Mouse (Mus musculus) hindbrain, embryonic 11.5 days (tissue): Measurements from ENCODE around the gene Cd3g. TPM values are rescaled to one million over a fixed set of nuclear protein-coding genes. Genes with fewer than 3 reads are reported as not detected.
"Not testable (repeated sequence)": the region's sequence is repeated elsewhere in the genome, so short reads cannot be mapped to it uniquely, and the experiment has no call there.

Source experiments
- ATAC-seq: fragments of 200-750 bp; cut with Nextera tagmentation; 2 replicates; pipeline ENCODE4 v1.8.0; 2017; ENCODE audit warnings: mild to moderate bottlenecking, moderate TSS enrichment, moderate library complexity; ENCODE audit not compliant: low FRiP score
- DNase-seq: peaks from one replicate; pipeline ENCODE4 v3.0.0-alpha.2; 2015; ENCODE audit warnings: low spot score
- H3K27ac ChIP-seq: fragments of 300-500 bp; sonication (generic); 2 replicates; pipeline ENCODE4 v1.5.1; 2014; ENCODE audit warnings: mild to moderate bottlenecking, low read depth, low read length
- H3K27me3 ChIP-seq: fragments of 300-500 bp; sonication (generic); 2 replicates; pipeline ENCODE4 v1.6.1; 2014; ENCODE audit warnings: mild to moderate bottlenecking, low read length, moderate library complexity, mixed read lengths; ENCODE audit not compliant: control insufficient read depth, insufficient read depth
- H3K36me3 ChIP-seq: fragments of 300-500 bp; sonication (generic); 2 replicates; pipeline ENCODE4 v1.6.1; 2014; ENCODE audit warnings: mild to moderate bottlenecking, low read length, moderate library complexity, mixed read lengths; ENCODE audit not compliant: control insufficient read depth, insufficient read depth
- H3K4me1 ChIP-seq: fragments of 300-500 bp; sonication (generic); replicated peaks from 2 replicates; pipeline ENCODE4 v1.6.1; 2014; ENCODE audit warnings: low read length, mixed read lengths; ENCODE audit not compliant: control insufficient read depth, insufficient read depth
- H3K4me2 ChIP-seq: fragments of 300-500 bp; sonication (generic); replicated peaks from 2 replicates; pipeline ENCODE4 v1.6.1; 2014; ENCODE audit warnings: mild to moderate bottlenecking, low read depth, low read length
- H3K4me3 ChIP-seq: fragments of 300-500 bp; sonication (generic); 2 replicates; pipeline ENCODE4 v1.5.1; 2014; ENCODE audit warnings: low read depth, low read length
- H3K9ac ChIP-seq: fragments of 300-500 bp; sonication (generic); 2 replicates; pipeline ENCODE4 v1.6.1; 2014; ENCODE audit warnings: low read depth, low read length
- H3K9me3 ChIP-seq: fragments of 300-500 bp; sonication (generic); 2 replicates; pipeline ENCODE4 v1.6.1; 2016; ENCODE audit warnings: low read length; ENCODE audit not compliant: control insufficient read depth
- WGBS: fragments of 180-500 bp; shearing (Covaris S2); extraction: QIAGEN DNeasy Blood & Tissue Kit; methylation state at CpG from one replicate; pipeline ENCODE4 v1.1.7; 2014; 5-methylcytosine and 5-hydroxymethylcytosine counted together
- polyA plus RNA-seq: library from polyadenylated mRNA; unstranded; fragments of >200 nt; fragmentation: Nextera tagmentation; extraction: Ambion mirVana; gene quantifications from 2 replicates; pipeline ENCODE4 v1.2.1, GENCODE M21; 2014

Cd3g gene
- polyA plus RNA-seq, 1 experiment from 2014 or later: not detected

DNA sequence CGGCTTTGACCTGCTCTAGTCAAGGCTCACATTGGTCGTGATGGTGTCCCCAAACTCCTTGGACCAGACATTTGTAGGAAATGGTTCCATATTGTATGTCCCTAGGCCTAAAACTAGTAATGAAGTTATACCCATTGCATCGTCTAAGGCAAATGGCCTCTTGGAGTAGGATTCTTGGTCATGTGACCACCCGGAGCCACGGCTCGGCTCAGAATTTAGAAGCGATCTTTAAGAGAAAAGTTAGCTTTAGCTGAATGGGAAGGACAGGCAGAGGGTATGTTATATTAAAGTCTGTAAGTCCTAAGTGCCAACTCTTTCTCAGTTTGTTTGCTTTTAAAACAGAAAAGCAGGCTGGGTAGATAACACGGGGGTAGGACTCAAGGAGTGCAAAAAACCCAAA, 1.9 kb upstream of the Cd3g start:
- DNase-seq (no peak), ATAC-seq (no peak)
- Histone ChIP-seq H3K9me3 (no peaks in the 10 kb centered on the region), H3K4me3 (no peak overlapping the region), H3K27ac (no peak overlapping the region), H3K9ac (no peak overlapping the region), H3K36me3 (no peaks in the 10 kb centered on the region), H3K27me3 (no peaks in the 10 kb centered on the region), H3K4me2 (no peak overlapping the region), H3K4me1 (no peaks in the 10 kb centered on the region)
- WGBS: 90% methylated on average over 8 of the region's 8 CpGs

DNA sequence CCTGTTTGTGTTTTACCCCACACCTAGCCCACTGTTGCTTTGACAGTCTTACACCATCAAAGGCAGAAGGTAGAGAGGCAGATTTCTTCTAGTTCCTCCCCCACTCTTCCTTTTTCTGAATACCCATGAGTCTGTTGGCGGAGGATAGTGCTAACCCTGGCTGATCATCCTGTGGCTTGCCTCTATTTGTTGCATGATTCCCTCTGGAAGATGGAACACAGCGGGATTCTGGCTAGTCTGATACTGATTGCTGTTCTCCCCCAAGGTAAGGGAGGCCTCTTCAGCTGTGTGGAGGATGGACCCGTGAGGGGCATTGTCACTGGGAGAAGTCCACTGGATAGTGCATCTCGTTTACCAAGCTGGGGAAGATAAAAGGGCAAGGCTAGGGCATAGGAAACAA, 1.4 kb upstream of the Cd3g start, which contains the start of gene Cd3d:
Gene Cd3d, plus strand, starts transcription at position 111 of the 400 bp plus-strand sequence.
- H3K27ac ChIP-seq: no peak within 1 kb of the TSS
- DNase-seq (no peak), ATAC-seq (no peak)
- no peak within 1 kb of the TSS for H3K4me3 ChIP-seq
- H3K4me2 ChIP-seq: no peak within 1 kb of the TSS
- no peaks in the 10 kb centered on the region for H3K27me3 ChIP-seq
- 77% methylated on average over 4 of the region's 4 CpGs for WGBS
- H3K36me3 ChIP-seq: no peaks in the 10 kb centered on the region
- no peak within 1 kb of the TSS for H3K9ac ChIP-seq
- no peaks in the 10 kb centered on the region for H3K4me1 ChIP-seq
- H3K9me3 ChIP-seq: no peaks in the 10 kb centered on the region

DNA sequence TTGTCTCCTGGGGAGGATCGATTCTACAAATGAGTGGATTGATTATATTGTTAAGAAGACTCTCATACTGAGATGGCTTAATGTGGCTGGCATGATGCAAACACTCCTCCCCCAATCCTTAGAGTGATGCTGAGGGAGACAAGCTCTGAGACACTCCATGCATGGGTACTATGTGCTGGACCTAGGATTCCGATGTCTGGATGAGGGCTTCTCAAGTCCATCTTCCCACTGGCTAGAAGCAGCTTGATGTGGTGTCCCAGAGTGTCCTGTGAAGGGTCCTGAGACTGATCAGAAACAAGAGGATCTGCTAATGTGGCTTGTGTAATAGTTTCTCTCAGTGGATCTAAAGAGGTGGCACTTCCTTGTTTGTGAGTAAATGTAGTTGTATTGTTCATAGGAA, 873 bp upstream of the Cd3g start:
- no peak for DNase-seq
- no peak for ATAC-seq
- H3K36me3 ChIP-seq: no peaks in the 10 kb centered on the region
- H3K4me1 ChIP-seq: no peaks in the 10 kb centered on the region
- no peak overlapping the region for H3K4me2 ChIP-seq
- H3K9me3 ChIP-seq: no peaks in the 10 kb centered on the region
- no peak overlapping the region for H3K27ac ChIP-seq
- 87% methylated on average over 2 of the region's 2 CpGs for WGBS
- H3K4me3 ChIP-seq: no peak overlapping the region
- H3K9ac ChIP-seq: no peak overlapping the region
- H3K27me3 ChIP-seq: no peaks in the 10 kb centered on the region

DNA sequence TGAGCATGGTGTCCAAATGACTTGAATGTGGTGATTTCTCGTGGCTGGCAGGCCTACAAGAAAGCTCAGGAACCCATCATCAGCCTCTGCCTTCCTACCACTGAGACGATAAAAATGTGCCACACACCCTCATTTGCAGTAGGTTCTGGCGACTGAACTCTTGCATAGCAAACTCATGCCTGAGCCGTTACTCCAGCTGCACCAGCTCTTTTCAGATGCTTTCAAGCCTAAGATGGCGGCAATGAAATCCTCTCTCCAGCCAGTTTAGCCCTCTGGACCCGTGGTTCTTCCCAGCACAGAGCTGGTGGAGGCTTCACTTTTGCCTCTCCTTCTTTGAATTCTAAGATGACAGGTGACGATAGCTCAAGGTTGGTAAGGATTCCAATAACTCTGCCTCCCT, 425 bp downstream of the Cd3g start:
- ATAC-seq (no peak), DNase-seq (no peak)
- H3K4me1 ChIP-seq: no peaks in the 10 kb centered on the region
- no peak overlapping the region for H3K27ac ChIP-seq
- H3K36me3 ChIP-seq: no peaks in the 10 kb centered on the region
- H3K9me3 ChIP-seq: no peaks in the 10 kb centered on the region
- 81% methylated on average over 7 of the region's 7 CpGs for whole genome bisulfite sequencing
- no peaks in the 10 kb centered on the region for H3K27me3 ChIP-seq
- no peak overlapping the region for H3K9ac ChIP-seq
- no peak overlapping the region for H3K4me3 ChIP-seq
- H3K4me2 ChIP-seq: no peak overlapping the region

DNA sequence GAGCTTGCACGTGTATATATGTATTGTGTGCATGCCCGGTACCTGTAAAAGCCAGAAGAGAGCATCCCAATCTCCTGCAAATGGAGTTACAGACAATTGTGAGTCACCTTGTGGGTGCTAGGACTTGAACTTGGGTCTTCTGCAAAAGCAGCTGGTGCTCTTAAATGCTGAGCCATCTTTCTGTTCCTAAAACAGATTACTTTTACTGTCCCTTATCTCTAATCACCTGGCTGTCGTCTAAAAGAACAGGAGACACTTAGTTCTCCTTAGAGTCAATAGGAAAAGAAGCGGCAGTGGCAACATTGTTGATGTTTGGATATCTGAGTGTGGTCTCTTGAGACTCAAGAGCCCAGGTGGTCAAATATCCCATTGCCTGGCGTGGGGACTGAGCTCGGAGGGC, 2.4 kb downstream of the Cd3g start:
- no peak overlapping the region for H3K9ac ChIP-seq
- H3K4me2 ChIP-seq: no peak overlapping the region
- no peaks in the 10 kb centered on the region for H3K36me3 ChIP-seq
- DNase-seq: no peak
- H3K27me3 ChIP-seq: peaks cover 2% of the 10 kb centered on the region; the same call in 1 of the 2 replicates
- ATAC-seq: no peak
- H3K4me1 ChIP-seq: no peaks in the 10 kb centered on the region
- H3K9me3 ChIP-seq: no peaks in the 10 kb centered on the region
- no peak overlapping the region for H3K27ac ChIP-seq
- no peak overlapping the region for H3K4me3 ChIP-seq
- WGBS: 79% methylated on average over 6 of the region's 6 CpGs

DNA sequence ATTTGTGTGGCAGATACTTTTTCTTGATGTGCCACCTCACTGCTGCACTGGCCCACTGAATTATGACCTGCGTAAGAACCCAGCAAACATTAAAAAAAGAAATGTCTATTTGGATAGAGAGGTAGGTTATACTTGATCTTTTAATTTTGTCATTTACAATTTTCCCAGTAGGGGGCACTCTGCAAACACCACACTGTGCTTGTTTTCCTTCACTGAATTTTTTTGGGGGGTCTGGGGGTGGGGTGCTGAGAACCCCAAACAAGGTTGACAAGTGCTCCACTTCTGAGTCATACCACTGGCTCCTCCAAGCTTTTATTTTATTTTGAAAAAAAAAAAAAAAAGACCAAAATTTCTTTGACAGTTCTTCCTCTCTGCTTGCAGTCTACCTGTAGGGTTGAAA, 10.8 kb downstream of the Cd3g start:
- Histone ChIP-seq H3K4me2 (no peak overlapping the region), H3K36me3 (no peaks in the 10 kb centered on the region), H3K27me3 (peaks cover 2% of the 10 kb centered on the region; the same call in 1 of the 2 replicates), H3K9ac (no peak overlapping the region), H3K4me3 (no peak overlapping the region), H3K9me3 (no peaks in the 10 kb centered on the region), H3K27ac (no peak overlapping the region), H3K4me1 (no peaks in the 10 kb centered on the region; the same call in 1 of the 2 replicates)
- WGBS: 85% methylated on average over 1 of the region's 1 CpGs
- DNase-seq (no peak), ATAC-seq (no peak)

DNA sequence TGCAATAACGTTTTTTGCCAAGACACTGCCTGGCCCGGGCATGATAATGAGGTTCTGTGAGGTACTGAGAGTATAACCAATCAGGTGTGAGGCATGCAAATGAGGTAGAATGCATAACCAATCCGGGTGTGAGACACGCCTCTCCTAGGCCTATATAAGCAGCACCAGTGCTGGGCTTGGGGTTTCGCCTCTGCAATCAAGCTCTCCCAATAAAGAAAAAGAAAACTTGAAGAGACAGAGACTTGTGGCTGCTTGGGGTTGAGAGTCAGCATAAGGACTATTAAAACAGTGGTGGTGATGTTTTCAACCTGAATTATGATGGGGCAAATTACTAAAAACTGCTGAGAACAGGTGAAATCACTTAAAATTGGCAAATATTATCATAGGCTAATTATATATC, 12.5 kb downstream of the Cd3g start:
- H3K9ac ChIP-seq, H3K27ac ChIP-seq, DNase-seq, H3K9me3 ChIP-seq, ATAC-seq, H3K27me3 ChIP-seq, H3K4me2 ChIP-seq, H3K36me3 ChIP-seq, H3K4me3 ChIP-seq, H3K4me1 ChIP-seq: not testable (repeated sequence)
- 85% methylated on average over 5 of the region's 5 CpGs for WGBS

DNA sequence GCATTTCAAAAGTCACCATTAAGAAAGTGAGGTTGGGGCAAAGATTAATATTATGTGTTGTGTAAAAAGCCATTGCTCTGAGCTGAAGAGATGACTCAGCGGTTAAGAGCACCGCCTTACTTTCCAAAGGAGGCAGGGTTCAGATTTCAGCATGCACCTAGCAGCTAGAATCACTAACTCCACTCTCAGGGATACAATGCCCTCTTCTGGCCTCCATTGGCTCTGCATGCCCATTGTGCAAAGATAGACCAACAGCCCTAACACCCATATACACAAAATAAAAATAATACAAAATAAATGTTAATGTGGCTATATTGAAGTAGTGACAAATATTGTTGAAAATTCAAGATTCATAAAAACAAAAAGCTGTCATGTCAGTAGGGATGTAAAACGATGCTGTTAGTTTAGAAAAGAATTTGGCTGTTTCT, 13.4 kb downstream of the Cd3g start:
- Histone ChIP-seq H3K4me1 (no peaks in the 10 kb centered on the region; the same call in 1 of the 2 replicates), H3K9ac (no peak overlapping the region), H3K4me3 (no peak overlapping the region), H3K4me2 (no peak overlapping the region), H3K36me3 (no peaks in the 10 kb centered on the region), H3K9me3 (no peaks in the 10 kb centered on the region), H3K27me3 (no peaks in the 10 kb centered on the region), H3K27ac (no peak overlapping the region)
- WGBS: 28% methylated on average over 3 of the region's 3 CpGs
- ATAC-seq (no peak), DNase-seq (peak; percentile 74)

DNA sequence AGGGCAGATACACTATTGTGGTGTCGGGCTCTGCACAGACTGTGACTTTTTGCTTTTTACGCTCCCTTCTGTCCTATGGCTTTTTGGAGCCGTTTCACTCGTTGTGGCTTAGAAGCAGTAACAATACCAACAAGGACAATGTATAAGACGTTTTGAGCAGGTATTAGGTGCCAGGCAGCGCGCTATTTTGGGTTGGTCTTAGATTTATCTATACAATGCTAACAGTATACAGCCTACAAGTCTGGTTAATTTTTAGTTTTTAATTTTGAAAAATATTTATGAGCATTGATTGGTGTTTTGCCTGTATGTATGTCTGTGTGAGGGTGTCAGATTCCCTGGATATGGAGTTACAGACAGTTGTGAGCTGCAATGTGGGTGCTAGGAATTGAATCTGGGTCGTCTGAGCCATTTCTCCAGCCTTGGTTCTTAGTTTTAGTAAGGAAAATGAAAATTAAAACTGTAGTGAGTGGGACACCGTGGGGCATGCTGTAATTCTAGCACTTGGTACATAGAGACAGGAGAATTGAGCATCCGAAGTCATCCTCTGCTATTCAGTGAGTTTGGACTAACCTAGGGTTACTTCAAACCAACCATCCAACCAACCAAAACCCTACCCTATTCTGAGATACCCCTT, 14.3 kb downstream of the Cd3g start:
- 14% methylated on average over 10 of the region's 10 CpGs for WGBS
- no peaks in the 10 kb centered on the region for H3K9me3 ChIP-seq

More for the DNA sequence above, 14.3 kb downstream of the Cd3g start:
- Histone ChIP-seq H3K9ac (peak overlapping the region; percentile 54; the same call in 1 of the 2 replicates), H3K4me1 (no peaks in the 10 kb centered on the region; the same call in 1 of the 2 replicates), H3K27ac (no peak overlapping the region), H3K36me3 (no peaks in the 10 kb centered on the region), H3K4me2 (peak overlapping the region; percentile 55), H3K4me3 (peak overlapping the region; percentile 88), H3K27me3 (no peaks in the 10 kb centered on the region)
- DNase-seq (peak; percentile 1), ATAC-seq (peak; percentile 9; the same call in 1 of the 2 replicates)
